Mouse (Mus musculus) limb, embryonic 15.5 days (tissue): ENCODE measurements around the gene Brat1. TPM values are rescaled to one million over a fixed set of nuclear protein-coding genes. Genes with fewer than 3 reads are reported as not detected.

Source experiments
- ATAC-seq: fragments of 200-750 bp; cut with Nextera tagmentation; 2 replicates; pipeline ENCODE4 v1.8.0; 2017; ENCODE audit warnings: low read depth, moderate TSS enrichment; ENCODE audit not compliant: insufficient number of reproducible peaks, low FRiP score, low TSS enrichment
- H3K27ac ChIP-seq: fragments of 300-500 bp; sonication (generic); 2 replicates; pipeline ENCODE4 v1.5.1; 2015; ENCODE audit warnings: moderate library complexity, mild to moderate bottlenecking, inconsistent platforms
- H3K27me3 ChIP-seq: fragments of 300-500 bp; sonication (generic); 2 replicates; pipeline ENCODE4 v1.6.1; 2015; ENCODE audit warnings: inconsistent platforms
- H3K36me3 ChIP-seq: fragments of 300-500 bp; sonication (generic); 2 replicates; pipeline ENCODE4 v1.6.1; 2015; ENCODE audit warnings: inconsistent platforms
- H3K4me1 ChIP-seq: fragments of 300-500 bp; sonication (generic); 2 replicates; pipeline ENCODE4 v1.6.1; 2015; ENCODE audit warnings: inconsistent platforms
- H3K4me2 ChIP-seq: fragments of 300-500 bp; sonication (generic); 2 replicates; pipeline ENCODE4 v1.6.1; 2015; ENCODE audit warnings: mild to moderate bottlenecking, inconsistent platforms
- H3K4me3 ChIP-seq: fragments of 300-500 bp; sonication (generic); 2 replicates; pipeline ENCODE4 v1.5.1; 2015; ENCODE audit warnings: mild to moderate bottlenecking, inconsistent platforms
- H3K9ac ChIP-seq: fragments of 300-500 bp; sonication (generic); 2 replicates; pipeline ENCODE4 v1.6.1; 2015; ENCODE audit warnings: inconsistent platforms
- H3K9me3 ChIP-seq: fragments of 300-500 bp; sonication (generic); 2 replicates; pipeline ENCODE4 v1.6.1; 2016; ENCODE audit warnings: inconsistent platforms
- WGBS: fragments of 180-500 bp; shearing (Covaris S2); methylation state at CpG from one replicate; pipeline ENCODE4 v1.1.7; 2015; 5-methylcytosine and 5-hydroxymethylcytosine counted together
- polyA plus RNA-seq: library from polyadenylated mRNA; unstranded; fragments of >200 nt; fragmentation: Nextera tagmentation; extraction: Ambion mirVana; gene quantifications from 2 replicates; pipeline ENCODE4 v1.2.1, GENCODE M21; 2015

Gene Brat1
- polyA plus RNA-seq, 1 experiment from 2014 or later, result 24.4 TPM

DNA sequence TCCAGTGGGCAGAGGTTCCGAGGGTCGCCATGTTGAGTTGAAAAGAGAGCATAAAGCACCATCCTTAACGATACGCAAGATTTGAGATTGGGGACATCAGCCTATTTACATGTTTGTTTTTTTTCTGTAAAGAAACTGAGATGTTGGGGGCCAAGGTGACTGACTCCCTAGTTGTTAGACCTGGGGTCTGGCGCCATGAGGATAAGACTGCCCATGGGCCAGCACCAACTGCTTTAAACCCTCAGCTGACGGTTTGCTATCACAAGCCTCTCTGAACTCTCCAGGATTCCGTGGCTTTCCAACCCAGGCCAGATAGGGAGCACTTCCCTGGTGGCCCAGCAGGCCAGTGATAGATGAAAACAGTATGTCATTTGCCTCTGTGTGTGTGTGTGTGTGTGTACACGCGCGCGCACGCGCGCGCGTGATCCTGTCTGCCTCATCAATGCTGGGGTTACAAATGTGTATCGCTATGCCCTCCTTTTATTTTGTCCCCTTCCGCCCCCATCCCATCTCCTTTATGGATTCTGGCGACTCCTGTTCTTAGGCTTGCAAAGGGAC lies 2.1 kb upstream of the Brat1 start:
- peak overlapping the region; percentile 83; the same call in 1 of the 2 replicates for H3K9ac ChIP-seq
- peak overlapping the region; percentile 75 for H3K4me2 ChIP-seq
- H3K27ac ChIP-seq, result peak overlapping the region; percentile 91
- peaks cover 16% of the 10 kb centered on the region for H3K36me3 ChIP-seq
- ATAC-seq, result no peak
- H3K9me3 ChIP-seq, result no peaks in the 10 kb centered on the region
- no peaks in the 10 kb centered on the region for H3K27me3 ChIP-seq
- WGBS, result 69% methylated on average over 19 of the region's 19 CpGs
- peak overlapping the region; percentile 90 for H3K4me3 ChIP-seq
- peaks cover 35% of the 10 kb centered on the region for H3K4me1 ChIP-seq

DNA sequence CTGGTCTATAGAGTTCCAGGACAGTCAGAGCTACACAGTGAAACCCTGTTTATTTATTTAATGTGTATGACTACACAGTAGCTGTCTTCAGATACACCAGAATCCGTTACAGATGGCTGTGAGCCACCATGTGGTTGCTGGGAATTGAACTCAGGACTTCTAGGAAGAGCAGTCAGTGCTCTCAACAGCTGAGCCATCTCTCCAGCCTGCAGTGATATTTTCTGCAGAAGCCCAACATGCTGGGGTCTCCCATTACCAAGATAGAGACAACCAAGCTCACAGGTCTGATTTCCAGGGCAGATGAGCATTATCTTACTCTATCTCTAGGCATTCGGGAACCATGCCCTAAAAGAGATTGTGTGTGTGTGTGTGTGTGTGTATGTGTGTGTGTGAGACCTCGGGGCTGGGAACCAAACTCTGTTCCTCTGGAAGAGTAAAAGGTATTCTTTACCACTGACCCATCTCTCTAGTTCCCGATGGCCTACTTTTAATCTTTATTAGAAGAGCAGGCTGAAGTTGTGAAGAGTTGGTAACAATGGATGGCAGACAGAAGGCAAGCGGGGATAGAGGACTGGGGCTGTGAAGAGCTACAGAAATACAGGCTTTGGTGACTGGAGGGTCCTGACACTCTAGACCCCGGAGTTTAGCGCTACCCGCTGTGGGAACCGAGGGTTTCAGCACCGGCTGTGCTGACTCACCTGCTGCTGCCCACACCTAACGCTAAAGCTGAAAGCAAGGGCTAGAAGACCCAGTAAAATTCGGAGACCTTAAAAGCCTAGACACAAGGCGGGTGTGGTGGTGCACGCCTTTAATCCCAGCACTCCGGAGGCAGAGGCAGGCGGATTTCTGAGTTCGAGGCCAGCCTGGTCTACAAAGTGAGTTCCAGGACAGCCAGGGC lies 1.1 kb upstream of the Brat1 start:
- Histone ChIP-seq H3K27me3 (no peaks in the 10 kb centered on the region), H3K27ac (peak overlapping the region; percentile 92), H3K9me3 (no peaks in the 10 kb centered on the region), H3K4me3 (peak overlapping the region; percentile 58), H3K9ac (no peak overlapping the region), H3K4me2 (peak overlapping the region; percentile 76), H3K4me1 (peaks cover 35% of the 10 kb centered on the region), H3K36me3 (peaks cover 14% of the 10 kb centered on the region)
- WGBS, result 38% methylated on average over 17 of the region's 17 CpGs
- ATAC-seq, result no peak

DNA sequence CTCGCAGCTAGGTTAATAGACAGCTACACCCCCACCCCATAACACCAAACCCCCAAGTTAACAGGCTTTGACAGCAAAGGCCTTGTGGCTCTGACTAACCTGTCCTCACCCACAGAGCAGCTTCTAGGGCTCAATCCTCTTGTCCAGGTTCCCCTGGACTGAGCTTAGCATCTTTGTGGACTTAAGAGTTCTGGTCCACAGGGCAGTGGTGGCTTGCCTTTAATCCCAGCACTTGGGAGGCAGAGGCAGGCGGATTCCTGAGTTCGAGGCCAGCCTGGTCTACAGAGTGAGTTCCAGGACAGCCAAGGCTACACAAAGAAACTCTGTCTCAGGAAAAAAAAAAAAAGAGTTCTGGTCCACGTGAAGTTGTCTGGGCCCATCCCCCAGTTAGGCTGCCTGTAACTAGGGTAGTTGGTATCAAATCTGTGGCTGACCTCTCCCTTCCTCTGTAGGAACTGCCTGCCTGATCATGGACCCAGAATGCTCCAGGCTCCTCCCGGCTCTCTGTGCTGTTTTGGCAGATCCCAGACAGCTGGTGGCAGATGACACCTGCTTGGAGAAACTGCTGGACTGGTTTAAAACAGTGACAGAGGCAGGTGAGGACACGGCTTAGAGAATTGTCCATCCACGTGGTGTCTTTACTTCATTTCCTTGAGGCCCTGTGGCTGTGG lies 825 bp downstream of the Brat1 start:
- H3K4me2 ChIP-seq, result peak overlapping the region; percentile 76
- peaks cover 24% of the 10 kb centered on the region for H3K36me3 ChIP-seq
- no peak for ATAC-seq
- peak overlapping the region; percentile 58 for H3K4me3 ChIP-seq
- H3K27me3 ChIP-seq, result no peaks in the 10 kb centered on the region
- peak overlapping the region; percentile 88 for H3K27ac ChIP-seq
- H3K4me1 ChIP-seq, result peaks cover 28% of the 10 kb centered on the region
- 47% methylated on average over 7 of the region's 7 CpGs for WGBS
- no peaks in the 10 kb centered on the region for H3K9me3 ChIP-seq
- H3K9ac ChIP-seq, result peak overlapping the region; percentile 51

DNA sequence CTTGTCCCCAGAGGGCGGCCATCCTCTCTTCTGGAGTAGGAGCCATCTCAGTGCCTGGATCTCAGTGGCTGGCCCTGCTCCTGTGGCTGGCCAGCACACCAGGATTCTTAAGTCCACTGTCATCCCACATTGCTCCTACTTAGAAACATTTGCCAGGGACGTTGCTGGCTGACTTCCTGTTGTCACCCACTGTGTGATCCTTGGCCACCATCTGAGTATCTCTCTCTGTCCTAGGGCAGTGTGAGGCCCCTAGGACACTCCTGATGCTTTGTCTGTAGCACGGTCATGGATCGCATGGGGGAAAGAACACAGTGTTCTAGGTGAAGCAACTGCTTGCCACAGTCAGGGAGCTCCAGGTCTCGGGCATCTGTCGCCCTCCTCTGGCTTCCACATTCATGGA lies 5.5 kb downstream of the Brat1 start:
- Histone ChIP-seq H3K4me1 (peaks cover 9% of the 10 kb centered on the region), H3K27ac (no peak overlapping the region), H3K36me3 (peaks cover 69% of the 10 kb centered on the region), H3K9me3 (no peaks in the 10 kb centered on the region), H3K27me3 (no peaks in the 10 kb centered on the region), H3K4me2 (no peak overlapping the region), H3K4me3 (no peak overlapping the region), H3K9ac (no peak overlapping the region)
- 91% methylated on average over 6 of the region's 6 CpGs for WGBS
- ATAC-seq, result no peak

DNA sequence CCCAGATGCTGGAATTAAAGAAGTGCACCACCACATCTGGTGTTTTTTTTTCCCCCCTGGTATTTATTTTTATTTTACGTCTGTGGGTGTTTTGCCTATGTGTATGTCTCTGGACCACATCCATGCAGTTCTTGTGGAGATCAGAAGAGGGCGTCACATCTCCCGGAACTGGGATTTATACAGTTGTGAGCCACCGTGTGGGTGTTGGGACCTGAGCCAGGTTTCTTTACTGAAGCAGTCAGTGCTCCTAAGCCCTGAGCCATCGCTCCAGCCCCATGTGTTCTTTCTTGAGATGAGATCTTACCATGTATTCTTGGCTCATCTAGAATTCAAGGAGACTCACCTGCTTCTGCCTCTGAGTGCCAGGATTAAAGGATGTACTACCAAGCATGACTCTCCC lies 6.2 kb downstream of the Brat1 start:
- 75% methylated on average over 5 of the region's 5 CpGs for WGBS
- H3K4me2 ChIP-seq, result no peak overlapping the region
- H3K9me3 ChIP-seq, result no peaks in the 10 kb centered on the region
- H3K27ac ChIP-seq, result no peak overlapping the region
- no peaks in the 10 kb centered on the region for H3K27me3 ChIP-seq
- no peak for ATAC-seq
- no peak overlapping the region for H3K9ac ChIP-seq
- H3K4me3 ChIP-seq, result no peak overlapping the region
- H3K36me3 ChIP-seq, result peaks cover 76% of the 10 kb centered on the region
- H3K4me1 ChIP-seq, result peaks cover 2% of the 10 kb centered on the region

DNA sequence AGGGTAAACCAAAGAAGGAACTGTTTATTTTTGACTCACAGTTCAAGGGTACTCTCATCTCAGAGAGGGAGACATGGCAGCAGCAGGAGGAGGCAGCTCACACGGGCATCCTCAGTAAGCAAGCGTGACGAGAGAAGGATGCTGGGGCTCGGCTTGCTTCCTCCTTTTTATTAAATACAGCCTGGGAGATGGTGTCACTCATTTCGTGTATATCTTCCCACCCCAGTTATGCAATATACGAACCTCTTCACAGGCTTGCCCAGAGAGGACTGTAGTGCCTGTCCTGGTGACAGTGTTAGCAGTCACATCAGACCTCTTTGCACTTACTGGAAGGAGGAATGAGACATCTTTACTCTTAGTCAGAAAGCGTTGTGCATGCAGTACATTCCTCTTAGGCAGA lies 16.0 kb downstream of the Brat1 start:
- no peak overlapping the region for H3K4me3 ChIP-seq
- H3K4me1 ChIP-seq, result no peaks in the 10 kb centered on the region
- no peak overlapping the region for H3K27ac ChIP-seq
- no peak overlapping the region for H3K9ac ChIP-seq
- no peaks in the 10 kb centered on the region for H3K27me3 ChIP-seq
- no peaks in the 10 kb centered on the region for H3K9me3 ChIP-seq
- no peak overlapping the region for H3K4me2 ChIP-seq
- peaks cover 43% of the 10 kb centered on the region for H3K36me3 ChIP-seq
- 67% methylated on average over 7 of the region's 7 CpGs for WGBS
- no peak for ATAC-seq

DNA sequence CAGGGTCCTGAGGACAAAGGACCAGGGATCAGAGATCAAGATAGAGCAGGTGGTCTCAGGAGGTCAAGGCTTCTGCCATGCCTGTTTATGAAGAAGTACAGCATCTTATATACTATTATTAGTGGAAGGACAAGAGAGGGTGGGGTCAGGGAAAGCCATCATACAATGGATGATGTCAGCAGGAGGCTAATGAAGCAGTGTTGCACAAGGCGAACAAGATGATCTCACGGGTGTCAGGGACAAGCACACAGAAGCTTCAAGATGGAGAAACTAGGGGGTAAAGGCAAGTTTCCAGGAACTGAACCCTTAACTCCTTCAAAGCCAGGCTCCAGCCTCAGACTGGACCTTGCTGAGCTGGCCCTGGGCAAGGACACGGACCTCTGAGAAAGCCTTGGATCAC lies 17.3 kb downstream of the Brat1 start:
- no peak overlapping the region for H3K9ac ChIP-seq
- no peaks in the 10 kb centered on the region for H3K9me3 ChIP-seq
- peaks cover 29% of the 10 kb centered on the region for H3K36me3 ChIP-seq
- no peak for ATAC-seq
- H3K4me1 ChIP-seq, result no peaks in the 10 kb centered on the region
- no peak overlapping the region for H3K4me3 ChIP-seq
- 81% methylated on average over 3 of the region's 3 CpGs for WGBS
- H3K4me2 ChIP-seq, result no peak overlapping the region
- no peaks in the 10 kb centered on the region for H3K27me3 ChIP-seq
- no peak overlapping the region for H3K27ac ChIP-seq

DNA sequence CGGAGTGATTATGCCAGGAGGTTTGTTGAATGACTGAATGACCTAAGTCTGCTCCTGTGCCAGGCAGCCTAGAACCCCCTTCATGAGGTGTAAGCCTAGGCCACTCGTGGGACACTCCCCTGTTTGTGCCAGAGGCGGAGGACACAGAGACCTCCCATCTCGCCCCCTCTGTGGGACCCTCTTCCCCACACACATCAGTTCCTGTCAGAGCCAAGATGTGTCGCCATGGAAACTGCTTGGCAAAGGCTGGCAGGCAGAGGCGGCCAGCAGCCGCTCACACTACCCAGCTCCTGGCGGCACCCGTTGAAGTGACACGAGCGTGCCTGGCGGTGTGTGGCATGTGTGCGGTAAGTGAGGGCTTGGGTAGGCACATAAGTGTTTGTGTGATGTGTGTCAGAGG lies 19.0 kb downstream of the Brat1 start, which contains the start of gene Amz1:
Amz1 (plus strand) TSS at position 306 of the 400 bp plus-strand sequence.
- no peaks in the 10 kb centered on the region for H3K4me1 ChIP-seq
- H3K9me3 ChIP-seq, result no peaks in the 10 kb centered on the region
- no peak within 1 kb of the TSS for H3K4me3 ChIP-seq
- H3K9ac ChIP-seq, result no peak within 1 kb of the TSS
- no peak within 1 kb of the TSS for H3K4me2 ChIP-seq
- 0 out of 2 replicates have a peak, but pooled peaks have one; percentile 18 for ATAC-seq
- no peak within 1 kb of the TSS for H3K27ac ChIP-seq
- peaks cover 12% of the 10 kb centered on the region for H3K36me3 ChIP-seq
- WGBS, result 82% methylated on average over 13 of the region's 13 CpGs
- no peaks in the 10 kb centered on the region for H3K27me3 ChIP-seq

DNA sequence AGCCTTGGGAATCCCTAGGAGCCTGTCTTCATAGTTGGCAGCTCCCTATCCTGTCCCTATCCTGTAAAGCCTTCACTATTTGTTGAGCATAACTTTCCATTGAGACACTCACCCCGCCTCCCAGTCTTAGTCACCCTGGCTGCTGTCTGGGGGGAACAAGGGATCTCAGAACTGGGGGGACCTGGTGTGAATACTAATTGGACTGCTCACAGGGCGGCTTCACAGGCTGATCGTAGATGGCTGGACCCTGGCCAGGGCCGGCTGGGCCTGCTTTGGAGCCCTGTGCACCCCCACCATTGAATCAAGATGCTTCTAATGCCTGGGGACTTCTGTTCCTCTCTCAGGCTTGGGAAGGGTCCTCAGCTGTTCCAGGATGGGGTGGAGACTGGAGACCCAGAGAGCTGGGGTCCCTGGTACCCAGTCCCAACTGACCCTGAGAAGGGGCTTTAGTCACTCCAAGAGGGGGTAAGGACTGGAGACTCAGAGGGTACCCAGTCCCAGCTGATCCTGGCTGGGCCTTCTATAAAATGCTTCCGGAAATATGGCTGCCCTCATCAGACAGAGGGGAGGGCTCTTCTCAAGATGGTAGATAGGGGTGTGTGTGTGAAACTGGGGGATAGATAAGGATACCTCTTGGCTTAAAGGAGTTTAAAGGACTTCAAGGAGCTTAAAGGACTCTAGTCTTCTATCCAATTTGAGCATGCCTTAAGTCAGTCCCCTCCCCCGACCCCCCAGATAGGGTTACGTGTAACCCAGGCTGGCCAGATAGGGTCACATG lies 21.4 kb downstream of the Brat1 start:
- Histone ChIP-seq H3K9me3 (no peaks in the 10 kb centered on the region), H3K27me3 (no peaks in the 10 kb centered on the region), H3K4me2 (no peak overlapping the region), H3K27ac (no peak overlapping the region), H3K4me3 (no peak overlapping the region), H3K36me3 (no peaks in the 10 kb centered on the region), H3K4me1 (no peaks in the 10 kb centered on the region), H3K9ac (no peak overlapping the region)
- 74% methylated on average over 7 of the region's 7 CpGs for WGBS
- no peak for ATAC-seq

DNA sequence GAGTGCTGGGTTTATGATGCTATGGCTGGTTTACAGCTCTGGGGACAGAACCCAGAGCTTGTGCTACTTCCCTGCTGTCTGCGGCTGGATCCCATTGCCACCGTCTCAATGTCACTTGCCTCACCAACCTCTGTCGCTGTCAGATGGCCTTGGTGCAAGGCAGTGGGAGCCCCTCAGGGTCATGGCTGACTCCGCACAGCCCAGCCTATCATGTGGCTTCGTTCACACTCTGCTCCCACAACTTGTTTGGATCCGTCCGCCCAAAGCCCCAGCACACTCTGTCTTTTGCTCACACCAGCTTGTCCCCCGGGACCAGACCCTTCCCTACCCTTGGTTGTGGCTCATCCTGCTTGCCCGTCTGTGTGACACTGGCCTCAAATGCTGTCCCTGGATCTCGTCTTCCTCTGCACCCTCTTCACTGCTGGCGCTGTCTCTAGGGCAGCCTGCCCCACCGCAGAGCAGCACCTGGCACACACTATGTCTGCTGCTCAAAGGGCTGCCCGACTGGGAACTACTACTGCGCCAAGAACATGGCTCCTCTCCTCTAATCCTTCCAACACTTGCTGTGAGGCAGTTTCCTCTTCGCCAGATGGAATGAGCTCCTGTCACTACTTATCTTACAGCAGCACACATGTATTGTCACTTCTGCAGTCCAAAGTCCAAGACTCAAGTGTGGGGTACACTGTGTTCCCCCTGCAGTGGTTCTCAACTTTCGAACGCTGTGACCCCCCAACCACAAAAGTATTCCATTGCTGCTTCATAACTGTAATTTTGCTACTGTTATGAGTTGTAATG lies 22.3 kb downstream of the Brat1 start:
- Histone ChIP-seq H3K4me3 (no peak overlapping the region), H3K27me3 (no peaks in the 10 kb centered on the region), H3K4me1 (no peaks in the 10 kb centered on the region), H3K27ac (no peak overlapping the region), H3K36me3 (no peaks in the 10 kb centered on the region), H3K9me3 (no peaks in the 10 kb centered on the region), H3K4me2 (no peak overlapping the region), H3K9ac (no peak overlapping the region)
- 81% methylated on average over 17 of the region's 17 CpGs for WGBS
- ATAC-seq, result no peak
